Mouse (Mus musculus): ENCODE data around the gene 4930432K21Rik.

DNA sequence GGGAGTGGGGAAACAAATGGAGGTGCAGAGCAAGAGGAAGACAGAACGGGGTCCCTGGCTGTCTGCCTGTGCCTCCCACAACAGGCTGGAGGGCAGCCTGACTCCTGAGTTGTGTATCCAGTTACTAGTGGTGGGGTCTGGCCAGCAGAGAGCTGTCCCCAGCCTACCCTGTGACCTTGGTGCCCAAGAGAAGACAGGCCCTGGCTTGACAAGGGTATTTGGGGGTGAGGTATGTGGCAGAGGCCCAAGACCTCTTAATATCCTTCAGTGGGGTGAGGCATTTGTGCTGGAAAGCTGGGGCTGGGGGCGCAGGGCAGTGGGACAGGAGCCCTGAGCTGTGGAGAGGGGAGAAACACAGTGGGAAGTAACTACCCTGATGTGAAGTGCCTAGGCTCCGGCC is 63.4 kb downstream of the 4930432K21Rik start:
- TF ChIP-seq GATA1 (IDR thresholded peaks at IDR 0.05; ENCODE audit: borderline replicate concordance, low read length): no peak
- TF ChIP-seq FLI1 (IDR thresholded peaks at IDR 0.05; ENCODE audit: low read length): no peak

All from megakaryocyte, embryonic 14.5 days (primary cell).